Mouse (Mus musculus): ENCODE measurements at regions not wholly inside any gene's neighbourhood (a gene's known extent, or its start where the extent isn't known, plus 50 kb on each side); places are given as distances from the start of the nearest gene placed in this dataset.

- TF ChIP-seq MAFK (IDR thresholded peaks at IDR 0.05; ENCODE audit: insufficient read depth, low read depth, low read length), result no peak
- TF ChIP-seq ZC3H11A (IDR thresholded peaks at IDR 0.05; ENCODE audit: borderline replicate concordance, low read depth, low read length), result no peak
- no peak for TF ChIP-seq HCFC1 (IDR thresholded peaks at IDR 0.05; ENCODE audit: borderline replicate concordance, insufficient read depth, low read length)
- no peak for TF ChIP-seq CHD2 (IDR thresholded peaks at IDR 0.05; ENCODE audit: low read depth, low read length)
- no peak for TF ChIP-seq ZNF384 (IDR thresholded peaks at IDR 0.05; ENCODE audit: low read depth, low read length)
Measured at GRCm38 (mm10) chr9:23728816-23729215, 369.0 kb upstream of the Npsr1 start.
